ENCODE assay signal across 22 mouse cellular contexts in genomic region chr1:135838626-135839025, GRCm38 (mm10). TPM values are rescaled to one million over a fixed set of nuclear protein-coding genes. Genes with fewer than 3 reads are reported as not detected.
DNase-seq lines count a peak whose midpoint lies in the region; ATAC-seq and TF ChIP-seq lines count a peak whose summit lies in the region.
"Had no signal": no experiment of that assay in that cellular context is flagged by ENCODE, and none has a peak within 500 bp of the region (broad histone marks: within the 10 kb centered on the region; RNA-seq: fewer than 3 reads in every experiment).

No protein-coding gene starts in this region.

- peak overlapping the region; percentile 93 for H3K27ac ChIP-seq in heart, adult 2 months
- H3K27ac ChIP-seq in heart, embryonic 13.5 days (replicated peaks): peak overlapping the region; percentile 98
- H3K27ac ChIP-seq in heart, embryonic 16.5 days (ENCODE audit: low read length): peak overlapping the region; percentile 98
- H3K27ac ChIP-seq: embryonic facial prominence, embryonic 12.5 days; forebrain, embryonic 12.5 days; hindbrain, embryonic 10.5 days; hindbrain, embryonic 14.5 days; intestine, embryonic 15.5 days had no signal

- no peak for TF ChIP-seq POLR2A in heart, adult 2 months (IDR thresholded peaks at IDR 0.05; ENCODE audit: insufficient read depth, low read depth, low read length)

- no peak for TF ChIP-seq EP300 in heart, adult 2 months (IDR thresholded peaks at IDR 0.05; ENCODE audit: insufficient read depth, low read depth, low read length)

- peak overlapping the region; percentile 41 for H3K4me3 ChIP-seq in heart, adult 2 months
- H3K4me3 ChIP-seq in heart, embryonic 13.5 days: peak overlapping the region; percentile 66
- peak overlapping the region; percentile 70 for H3K4me3 ChIP-seq in heart, embryonic 16.5 days (ENCODE audit: low read length)
- H3K4me3 ChIP-seq: embryonic facial prominence, embryonic 12.5 days; forebrain, embryonic 12.5 days; hindbrain, embryonic 10.5 days; intestine, embryonic 15.5 days had no signal

- no peaks in the 10 kb centered on the region for H3K9me3 ChIP-seq in heart, embryonic 13.5 days
- H3K9me3 ChIP-seq in heart, embryonic 16.5 days (replicated peaks; ENCODE audit: control insufficient read depth, low read length): no peaks in the 10 kb centered on the region
- H3K9me3 ChIP-seq: embryonic facial prominence, embryonic 12.5 days; forebrain, embryonic 12.5 days; G1E; hindbrain, embryonic 10.5 days; intestine, embryonic 15.5 days had no signal

- H3K79me2 ChIP-seq in heart, adult 2 months (replicated peaks; ENCODE audit: control insufficient read depth, insufficient read depth, low read length): no peaks in the 10 kb centered on the region

- H3K4me2 ChIP-seq in heart, embryonic 13.5 days: peak overlapping the region; percentile 71
- peak overlapping the region; percentile 63 for H3K4me2 ChIP-seq in heart, embryonic 16.5 days (ENCODE audit: low read depth, low read length)
- H3K4me2 ChIP-seq: embryonic facial prominence, embryonic 12.5 days; forebrain, embryonic 12.5 days; hindbrain, embryonic 14.5 days; intestine, embryonic 15.5 days had no signal

- no peaks in the 10 kb centered on the region; the same call in none of the 2 replicates for H3K4me1 ChIP-seq in heart, adult 2 months (ENCODE audit: control insufficient read depth, insufficient read depth, low read length)
- H3K4me1 ChIP-seq in heart, embryonic 13.5 days: peaks cover 84% of the 10 kb centered on the region
- H3K4me1 ChIP-seq in heart, embryonic 16.5 days (ENCODE audit: control insufficient read depth, insufficient read depth, low read length): peaks cover 40% of the 10 kb centered on the region
- H3K4me1 ChIP-seq: forebrain, embryonic 12.5 days had no signal

- H3K9ac ChIP-seq in heart, adult 2 months (ENCODE audit: low read depth, low read length): peak overlapping the region; percentile 77
- H3K9ac ChIP-seq in heart, embryonic 13.5 days: peak overlapping the region; percentile 94
- H3K9ac ChIP-seq in heart, embryonic 16.5 days (ENCODE audit: low read length): peak overlapping the region; percentile 86
- H3K9ac ChIP-seq: embryonic facial prominence, embryonic 12.5 days; forebrain, embryonic 12.5 days; hindbrain, embryonic 14.5 days; intestine, embryonic 15.5 days had no signal

- 28% methylated on average over 4 of the region's 4 CpGs for WGBS in heart, adult 2 months
- 24% methylated on average over 4 of the region's 4 CpGs for WGBS in heart, embryonic 13.5 days
- 30% methylated on average over 4 of the region's 4 CpGs for WGBS in heart, embryonic 16.5 days

- intact Hi-C loops in heart, adult 2 months (cut with DNase I): no loop called here
- intact Hi-C loops in gastrocnemius, postnatal 14 days (cut with DNase I; ENCODE audit: low total_unique reads): no loop called here

- no peak for DNase-seq in heart, adult 2 months
- no peak for DNase-seq in heart, adult 11 months
- DNase-seq in heart, postnatal 4 days: no peak
- DNase-seq in retina, embryonic 14.5 days (ENCODE audit: low spot score): peak; percentile 70
- no peak for DNase-seq in gastrocnemius, postnatal 14 days
- DNase-seq: adrenal gland, adult 8-10 months; adrenal gland, postnatal 36 days; B cell, adult 2 months; cerebellum, adult 2 months; cerebellum, postnatal 10 days; gastrocnemius, postnatal 10 days; kidney, adult 18-20 months had no signal

- H3K27me3 ChIP-seq in heart, adult 2 months (ENCODE audit: control insufficient read depth, insufficient read depth, low read length): no peaks in the 10 kb centered on the region
- no peaks in the 10 kb centered on the region for H3K27me3 ChIP-seq in heart, embryonic 13.5 days (replicated peaks)
- H3K27me3 ChIP-seq in heart, embryonic 16.5 days (ENCODE audit: control insufficient read depth, insufficient read depth, low read length): no peaks in the 10 kb centered on the region
- H3K27me3 ChIP-seq: embryonic facial prominence, embryonic 12.5 days; forebrain, embryonic 12.5 days; intestine, embryonic 15.5 days had no signal

- H3K36me3 ChIP-seq in heart, adult 2 months (ENCODE audit: control insufficient read depth, insufficient read depth, low read length): peaks cover 5% of the 10 kb centered on the region; the same call in 1 of the 2 replicates
- H3K36me3 ChIP-seq in heart, embryonic 13.5 days: peaks cover 57% of the 10 kb centered on the region
- H3K36me3 ChIP-seq in heart, embryonic 16.5 days (ENCODE audit: control insufficient read depth, insufficient read depth): peaks cover 4% of the 10 kb centered on the region; the same call in 1 of the 2 replicates
- H3K36me3 ChIP-seq: embryonic facial prominence, embryonic 12.5 days; forebrain, embryonic 12.5 days; G1E; hindbrain, embryonic 10.5 days; intestine, embryonic 15.5 days had no signal

- no peak for ATAC-seq in heart, embryonic 13.5 days (ENCODE audit: extremely low read depth, insufficient number of reproducible peaks, low FRiP score, low TSS enrichment)
- ATAC-seq in heart, embryonic 16.5 days (replicated peaks; ENCODE audit: extremely low read depth, insufficient read depth, low FRiP score): no peak
- ATAC-seq: CD4-positive, CD25-positive, alpha-beta regulatory T cell, adult 4 months; forebrain, embryonic 16.5 days; intestine, embryonic 15.5 days had no signal

- no peak for TF ChIP-seq CTCF in heart, adult 2 months (IDR thresholded peaks at IDR 0.05)

RNA-seq across cellular contexts. Expression of gene Tnnt2, which starts 2.5 kb away (rescaled TPM):
- 1,000 to 10,000 TPM; 8,290 to 9,301 TPM for total RNA-seq in heart, adult 2 months (2021)
- polyA plus RNA-seq in heart, adult 2 months (2012; rRNA removed): 3,392 and 4,661 TPM in 2 replicates
- 5,554 and 6,221 TPM in 2 replicates for polyA plus RNA-seq in heart, embryonic 13.5 days (2015; fragmentation: Nextera tagmentation; extraction: Ambion mirVana)
- total RNA-seq in heart, postnatal 4 days (2021): 1,000 to 10,000 TPM; 6,684 to 7,230 TPM
- polyA plus RNA-seq in heart, embryonic 16.5 days (2015; fragmentation: Nextera tagmentation; extraction: Ambion mirVana): 9,605 and 10,628 TPM in 2 replicates
- total RNA-seq in gastrocnemius, postnatal 14 days (2021): 10 to 100 TPM; 22.8 to 27.9 TPM
- polyA plus RNA-seq: G1E had no signal

RNA-seq across cellular contexts. Expression of gene Lad1, which starts 20.2 kb away (rescaled TPM):
- 1 to 10 TPM; 7.2 to 7.3 TPM for total RNA-seq in heart, adult 2 months (2021)
- polyA plus RNA-seq in heart, adult 2 months (2012; rRNA removed): 13.2 and 16.2 TPM in 2 replicates
- polyA plus RNA-seq in heart, embryonic 13.5 days (2015; fragmentation: Nextera tagmentation; extraction: Ambion mirVana): 4.0 and 4.4 TPM in 2 replicates
- 10 to 100 TPM in 1 of 2 experiments, 1 to 10 TPM in 1; 7.3 to 10.3 TPM for total RNA-seq in heart, postnatal 4 days (2021)
- polyA plus RNA-seq in heart, embryonic 16.5 days (2015; fragmentation: Nextera tagmentation; extraction: Ambion mirVana): 5.9 TPM in 2 replicates
- total RNA-seq in gastrocnemius, postnatal 14 days (2021): under 1 TPM; 0.16 to 0.22 TPM
- total RNA-seq: adrenal gland, postnatal 36 days had no signal
- polyA plus RNA-seq: G1E had no signal

RNA-seq across cellular contexts. Expression of gene Tnni1, which starts 59.4 kb away (rescaled TPM):
- total RNA-seq in heart, adult 2 months (2021): 1 to 10 TPM in 1 of 2 experiments, under 1 TPM in 1; 0.84 to 1.1 TPM
- polyA plus RNA-seq in heart, adult 2 months (2012; rRNA removed): 1.3 and 2.5 TPM in 2 replicates
- 3,602 and 4,207 TPM in 2 replicates for polyA plus RNA-seq in heart, embryonic 13.5 days (2015; fragmentation: Nextera tagmentation; extraction: Ambion mirVana)
- 1,000 to 10,000 TPM; 2,021 to 2,289 TPM for total RNA-seq in heart, postnatal 4 days (2021)
- 4,265 and 4,826 TPM in 2 replicates for polyA plus RNA-seq in heart, embryonic 16.5 days (2015; fragmentation: Nextera tagmentation; extraction: Ambion mirVana)
- total RNA-seq in gastrocnemius, postnatal 14 days (2021): 100 to 1,000 TPM; 204 to 373 TPM
- polyA plus RNA-seq: CD4-positive, CD25-positive, alpha-beta regulatory T cell, adult 4 months; forebrain, embryonic 16.5 days had no signal

Comparison
In these comparisons a context has a peak if more than half of its experiments do, and no peak if none do; other contexts are left out.
1. RNA of gene Tnni1, which starts 59.4 kb away (total RNA-seq): 2,021 to 2,289 TPM in heart, postnatal 4 days and 204 to 373 TPM in gastrocnemius, postnatal 14 days; 0.84 to 1.1 TPM in heart, adult 2 months; every median in the first group is over 10 times any median in the second.
2. RNA of gene Tnnt2, which starts 2.5 kb away (total RNA-seq): 8,290 to 9,301 TPM in heart, adult 2 months and 6,684 to 7,230 TPM in heart, postnatal 4 days; 22.8 to 27.9 TPM in gastrocnemius, postnatal 14 days; every median in the first group is over 100 times any median in the second.
3. RNA of gene Lad1, which starts 20.2 kb away (total RNA-seq): 7.3 to 10.3 TPM in heart, postnatal 4 days and 7.2 to 7.3 TPM in heart, adult 2 months; 0.16 to 0.22 TPM in gastrocnemius, postnatal 14 days; every median in the first group is over 4 times any median in the second.
4. Peak in every context shown above with its lines, with median percentiles within 50 percentile points of each other: H3K27ac ChIP-seq, H3K4me3 ChIP-seq and H3K9ac ChIP-seq.